Mouse (Mus musculus) liver, postnatal 0 days (tissue): ENCODE measurements at regions not wholly inside any gene's neighbourhood (a gene's known extent, or its start where the extent isn't known, plus 50 kb on each side); places are given as distances from the start of the nearest gene placed in this dataset.

Source experiments
- CTCF ChIP-seq: sonication (generic); IDR thresholded peaks from 2 replicates; pipeline ENCODE4 v1.5.1; 2016; ENCODE audit warnings: antibody characterized with exemption, low read depth
- EP300 ChIP-seq: IDR thresholded peaks from 2 replicates; pipeline ENCODE4 v1.6.1; 2016; ENCODE audit warnings: antibody characterized with exemption, low read depth, mild to moderate bottlenecking

- TF ChIP-seq CTCF (no peak), EP300 (no peak)
Measured at GRCm38 (mm10) chr1:184353832-184354449, 319.8 kb upstream of the 1700056E22Rik start.
